Mouse (Mus musculus) frontal cortex, postnatal 10 days (tissue): ENCODE results near the gene Hmgxb4.
"Not testable (repeated sequence)": the region's sequence is repeated elsewhere in the genome, so short reads cannot be mapped to it uniquely, and the experiment has no call there.

Experiments
- DNase-seq, 2 experiments: peaks; one replicate each; pipeline ENCODE4 v3.0.0; 2022; ENCODE audit warnings: low spot score in 2 of 2, mixed read lengths in 1 of 2

Hmgxb4 gene

GRCm38 (mm10) chr8:74993081-74993474 is at the start of gene Hmgxb4:
Gene Hmgxb4 (plus strand): TSS chr8:74993356.
- DNase-seq, result no peak

- no peak for DNase-seq
Measured at GRCm38 (mm10) chr8:74949445-74949844, 43.7 kb upstream of the Hmgxb4 start.

GRCm38 (mm10) chr8:74963983-74964382 is 29.2 kb upstream of the Hmgxb4 start:
- no peak for DNase-seq

- not testable (repeated sequence) for DNase-seq
Measured at GRCm38 (mm10) chr8:74970286-74970685, 22.9 kb upstream of the Hmgxb4 start.

- no peak for DNase-seq
Measured at GRCm38 (mm10) chr8:74971636-74972035, 21.5 kb upstream of the Hmgxb4 start.

- no peak for DNase-seq
Measured at GRCm38 (mm10) chr8:74972322-74972883, 20.8 kb upstream of the Hmgxb4 start.

- no peak for DNase-seq
Measured at GRCm38 (mm10) chr8:74973121-74973869, 19.9 kb upstream of the Hmgxb4 start.

GRCm38 (mm10) chr8:74973904-74974303 is 19.3 kb upstream of the Hmgxb4 start:
- DNase-seq, result no peak

GRCm38 (mm10) chr8:74977427-74977826 is 15.7 kb upstream of the Hmgxb4 start:
- no peak for DNase-seq

- no peak for DNase-seq
Measured at GRCm38 (mm10) chr8:74980060-74980710, 13.0 kb upstream of the Hmgxb4 start.

GRCm38 (mm10) chr8:74980711-74981062 is 12.5 kb upstream of the Hmgxb4 start:
- DNase-seq, result peak in 1 of 2 experiments; percentile 42

GRCm38 (mm10) chr8:74981809-74982208 is 11.3 kb upstream of the Hmgxb4 start:
- no peak for DNase-seq

- no peak for DNase-seq
Measured at GRCm38 (mm10) chr8:74987436-74987835, 5.7 kb upstream of the Hmgxb4 start.

- no peak for DNase-seq
Measured at GRCm38 (mm10) chr8:74990021-74990420, 3.1 kb upstream of the Hmgxb4 start.

GRCm38 (mm10) chr8:74993475-74994451 is 607 bp downstream of the Hmgxb4 start:
- peak; percentile 64 to 85 for DNase-seq

- no peak for DNase-seq
Measured at GRCm38 (mm10) chr8:74994540-74994939, 1.4 kb downstream of the Hmgxb4 start.

- no peak for DNase-seq
Measured at GRCm38 (mm10) chr8:75000431-75000830, 7.3 kb downstream of the Hmgxb4 start.

GRCm38 (mm10) chr8:75008826-75009225 is 15.7 kb downstream of the Hmgxb4 start:
- no peak for DNase-seq

GRCm38 (mm10) chr8:75013557-75013956 is 20.4 kb downstream of the Hmgxb4 start:
- DNase-seq, result no peak

- DNase-seq, result no peak
Measured at GRCm38 (mm10) chr8:75013964-75014363, 20.8 kb downstream of the Hmgxb4 start.

GRCm38 (mm10) chr8:75015981-75016380 is 22.8 kb downstream of the Hmgxb4 start:
- DNase-seq, result no peak

GRCm38 (mm10) chr8:75016422-75016821 is 23.3 kb downstream of the Hmgxb4 start:
- no peak for DNase-seq
